Mouse (Mus musculus) spleen, adult 2 months (tissue): ENCODE measurements around the gene Kcnc3.

Source experiments
- CTCF ChIP-seq: fragments of 200-500 bp; IDR thresholded peaks from 2 replicates; pipeline ENCODE4 v1.5.1; 2011; ENCODE audit warnings: mild to moderate bottlenecking, inconsistent platforms; ENCODE audit not compliant: insufficient read depth, insufficient read length, insufficient replicate concordance; ENCODE audit errors: extremely low read depth
- POLR2A ChIP-seq: fragments of 200-500 bp; IDR thresholded peaks from 2 replicates; pipeline ENCODE4 v1.6.1; 2011; ENCODE audit warnings: low read depth, low read length, inconsistent platforms

DNA sequence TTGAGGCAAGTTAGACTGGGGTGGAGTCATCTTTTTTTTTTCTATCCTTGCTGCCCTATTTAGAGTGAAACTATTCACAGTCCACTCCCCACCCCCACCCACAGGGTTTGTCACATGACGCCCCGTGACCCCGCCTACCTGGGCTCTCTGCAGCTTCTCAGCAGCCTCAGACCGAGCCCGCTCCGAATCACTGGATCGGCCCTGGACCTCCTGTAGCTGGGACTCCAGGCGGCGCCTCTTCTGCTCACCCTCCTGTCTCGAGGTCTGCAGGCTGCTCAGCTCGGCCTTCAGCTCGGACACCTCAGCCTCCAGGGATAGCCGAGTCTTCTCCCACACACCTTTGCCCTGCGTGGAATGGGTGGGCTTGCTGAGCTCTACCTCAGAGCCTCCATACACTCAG lies 34.4 kb downstream of the Kcnc3 start:
- TF ChIP-seq CTCF: no peak
- no peak for TF ChIP-seq POLR2A
